Mouse (Mus musculus): ENCODE measurements at regions not wholly inside any gene's neighbourhood (a gene's known extent, or its start where the extent isn't known, plus 50 kb on each side); places are given as distances from the start of the nearest gene placed in this dataset.

GRCm38 (mm10) chr10:19185790-19186581 is 170.3 kb upstream of the Olig3 start (continued):
- TF ChIP-seq CHD2 (IDR thresholded peaks at IDR 0.05; ENCODE audit: low read length) (no peak), POLR2A (IDR thresholded peaks at IDR 0.05; ENCODE audit: control insufficient read depth in 1 of 2, insufficient read depth in 1 of 2, low read depth in 1 of 2, low read length in 2 of 2, poor library complexity in 1 of 2) (no peak), SIN3A (IDR thresholded peaks at IDR 0.05; ENCODE audit: low read length) (peak; percentile 36; the same call in 1 of the 2 replicates)

- Histone ChIP-seq H3K79me2 (ENCODE audit: control insufficient read depth, insufficient read depth, low read length, poor library complexity) (no peaks in the 10 kb centered on the region), H3K36me3 (ENCODE audit: control insufficient read depth in 1 of 2, insufficient read depth in 2 of 2, low read length in 2 of 2) (peaks cover 0 to 2% of the 10 kb centered on the region in 2 experiments; a peak in 1 of 4 replicates), H3K27ac (ENCODE audit: control insufficient read depth, low read depth, low read length) (no peak overlapping the region), H3K9ac (ENCODE audit: control insufficient read depth, low read depth, low read length, poor library complexity, severe bottlenecking) (no peak overlapping the region), H3K9me3 (replicated peaks; ENCODE audit: insufficient read depth, low read length) (no peaks in the 10 kb centered on the region), H3K27me3 (ENCODE audit: control insufficient read depth in 1 of 2, insufficient read depth in 2 of 2, low read length in 2 of 2) (peaks cover 4 to 5% of the 10 kb centered on the region in 2 experiments), H3K4me3 (ENCODE audit: control insufficient read depth in 1 of 2, insufficient read depth in 1 of 2, low read depth in 2 of 2, low read length in 2 of 2) (no peak overlapping the region), H3K4me1 (ENCODE audit: control insufficient read depth in 1 of 2, insufficient read depth in 2 of 2, low read length in 2 of 2) (peaks cover 0 to 4% of the 10 kb centered on the region in 2 experiments; a peak in 1 of 4 replicates)
- no peak for DNase-seq (ENCODE audit: low read depth, low spot score)
- TF ChIP-seq SIN3A (IDR thresholded peaks at IDR 0.05; ENCODE audit: low read length) = no peak
- no peak for TF ChIP-seq POLR2A (IDR thresholded peaks at IDR 0.05; ENCODE audit: control insufficient read depth in 1 of 2, insufficient read depth in 1 of 2, low read depth in 1 of 2, low read length in 2 of 2, poor library complexity in 1 of 2)
- TF ChIP-seq HCFC1 (IDR thresholded peaks at IDR 0.05; ENCODE audit: low read depth, low read length) = no peak
- TF ChIP-seq USF1 (IDR thresholded peaks at IDR 0.05; ENCODE audit: low read depth, low read length) = no peak
- TF ChIP-seq ZKSCAN1 (IDR thresholded peaks at IDR 0.05; ENCODE audit: low read depth, low read length) = no peak
Observed at GRCm38 (mm10) chr10:19184886-19185285, 169.4 kb upstream of the Tnfaip3 start.

- H3K27me3 ChIP-seq (ENCODE audit: control insufficient read depth in 1 of 2, insufficient read depth in 2 of 2, low read length in 2 of 2) = peaks cover 6 to 12% of the 10 kb centered on the region in 2 experiments
- H3K4me3 ChIP-seq (ENCODE audit: control insufficient read depth in 1 of 2, insufficient read depth in 1 of 2, low read depth in 2 of 2, low read length in 2 of 2) = no peak overlapping the region
- no peaks in the 10 kb centered on the region for H3K79me2 ChIP-seq (ENCODE audit: control insufficient read depth, insufficient read depth, low read length, poor library complexity)
- no peaks in the 10 kb centered on the region for H3K4me1 ChIP-seq (ENCODE audit: control insufficient read depth in 1 of 2, insufficient read depth in 2 of 2, low read length in 2 of 2)
- no peak overlapping the region for H3K27ac ChIP-seq (ENCODE audit: control insufficient read depth, low read depth, low read length)
- peak; percentile 19 for DNase-seq (ENCODE audit: low read depth, low spot score)
- H3K9me3 ChIP-seq (replicated peaks; ENCODE audit: insufficient read depth, low read length) = no peaks in the 10 kb centered on the region
- H3K36me3 ChIP-seq (ENCODE audit: control insufficient read depth in 1 of 2, insufficient read depth in 2 of 2, low read length in 2 of 2) = no peaks in the 10 kb centered on the region
- H3K9ac ChIP-seq (ENCODE audit: control insufficient read depth, low read depth, low read length, poor library complexity, severe bottlenecking) = no peak overlapping the region
- TF ChIP-seq ZC3H11A (IDR thresholded peaks at IDR 0.05; ENCODE audit: low read depth, low read length) (0 out of 2 replicates have a peak, but pooled peaks have one; percentile 8), SIN3A (IDR thresholded peaks at IDR 0.05; ENCODE audit: low read length) (no peak), JUND (IDR thresholded peaks at IDR 0.05; ENCODE audit: low read depth, low read length) (no peak), USF1 (IDR thresholded peaks at IDR 0.05; ENCODE audit: low read depth, low read length) (no peak), POLR2AphosphoS5 (IDR thresholded peaks at IDR 0.05; ENCODE audit: borderline replicate concordance, low read depth, low read length) (no peak), TCF12 (IDR thresholded peaks at IDR 0.05; ENCODE audit: low read depth, low read length) (no peak), ZMIZ1 (IDR thresholded peaks at IDR 0.05; ENCODE audit: low read depth, low read length) (no peak), CHD1 (IDR thresholded peaks at IDR 0.05; ENCODE audit: low read depth, low read length) (no peak), POLR2AphosphoS2 (IDR thresholded peaks at IDR 0.05; ENCODE audit: low read length) (no peak), EP300 (IDR thresholded peaks at IDR 0.05; ENCODE audit: low read depth in 1 of 2, low read length in 2 of 2) (no peak), SMC3 (IDR thresholded peaks at IDR 0.05; ENCODE audit: low read depth, low read length) (peak; percentile 59), MAFK (IDR thresholded peaks at IDR 0.05; ENCODE audit: borderline replicate concordance, low read depth, low read length) (no peak), MYB (IDR thresholded peaks at IDR 0.05; ENCODE audit: low read depth, low read length) (no peak), E2F4 (IDR thresholded peaks at IDR 0.05; ENCODE audit: borderline replicate concordance, low read depth, low read length) (no peak), GATA1 (IDR thresholded peaks at IDR 0.05; ENCODE audit: low read depth, low read length) (no peak), NRF1 (IDR thresholded peaks at IDR 0.05; ENCODE audit: insufficient read depth, low read depth, low read length, poor library complexity, severe bottlenecking) (no peak), ZNF384 (IDR thresholded peaks at IDR 0.05; ENCODE audit: low read depth, low read length) (no peak), RAD21 (IDR thresholded peaks at IDR 0.05; ENCODE audit: low read depth, low read length) (peak; percentile 29), CHD2 (IDR thresholded peaks at IDR 0.05; ENCODE audit: low read length) (no peak), ETS1 (IDR thresholded peaks at IDR 0.05; ENCODE audit: low read depth, low read length) (no peak), RCOR1 (IDR thresholded peaks at IDR 0.05; ENCODE audit: low read depth, low read length) (no peak), CTCF (IDR thresholded peaks at IDR 0.05 in 2 of 3, conservative IDR thresholded peaks at IDR 0.05 in 1 of 3; ENCODE audit: control insufficient read depth in 1 of 3, insufficient read depth in 1 of 3, low read depth in 2 of 3, low read length in 3 of 3, poor library complexity in 1 of 3, severe bottlenecking in 1 of 3) (peak in 2 of 3 experiments; percentile 16 to 53; a peak in 3 of 6 replicates), NELFE (IDR thresholded peaks at IDR 0.05; ENCODE audit: low read depth, low read length) (no peak), POLR2A (IDR thresholded peaks at IDR 0.05; ENCODE audit: control insufficient read depth in 1 of 2, insufficient read depth in 1 of 2, low read depth in 1 of 2, low read length in 2 of 2, poor library complexity in 1 of 2) (no peak), MAX (IDR thresholded peaks at IDR 0.05; ENCODE audit: low read length) (no peak), TAL1 (IDR thresholded peaks at IDR 0.05; ENCODE audit: low read length) (no peak)
Observed at GRCm38 (mm10) chr10:19177895-19178294, 162.4 kb upstream of the Tnfaip3 start.
